Mouse (Mus musculus): ENCODE measurements around the gene Rsg1. TPM values are rescaled to one million over a fixed set of nuclear protein-coding genes. Genes with fewer than 3 reads are reported as not detected.

Rsg1 gene
- total RNA-seq, 2 experiments from 2014 or later = 4.3 to 5.1 TPM

- intact Hi-C loops (cut with DNase I) = loop anchor here (2.0 kb wide), 1 partner anchor 91 kb away; no protein-coding TSS in a partner anchor
- no peak for DNase-seq
Observed at GRCm38 (mm10) chr4:141271721-141272120, 58.0 kb downstream of the Rsg1 start.

- DNase-seq = no peak
- intact Hi-C loops (cut with DNase I) = loop anchor here (2.0 kb wide), 1 partner anchor 90 kb away; no protein-coding TSS in a partner anchor
Observed at GRCm38 (mm10) chr4:141272878-141273277, 59.1 kb downstream of the Rsg1 start.

- intact Hi-C loops (cut with DNase I) = loop anchor here (2.0 kb wide), 1 partner anchor 90 kb away; no protein-coding TSS in a partner anchor
Observed at GRCm38 (mm10) chr4:141273296-141273695, 59.5 kb downstream of the Rsg1 start.

GRCm38 (mm10) chr4:141274485-141275341, 61.0 kb downstream of the Rsg1 start:
- no peak for DNase-seq
- intact Hi-C loops (cut with DNase I) = no loop called here

More at GRCm38 (mm10) chr4:141273296-141273695, 59.5 kb downstream of the Rsg1 start:
- DNase-seq = peak; percentile 86

Other genes starting within 250 kb of the Rsg1 start
- 100 to 1,000 TPM; 237 to 241 TPM for gene Atp13a2, start 227.1 kb upstream of the Rsg1 start, total RNA-seq (2021)
- gene Mfap2, start 203.5 kb upstream of the Rsg1 start, total RNA-seq (2021) = 10 to 100 TPM; 37.0 to 39.0 TPM
- 10 to 100 TPM; 36.7 to 37.2 TPM for gene Crocc, start 153.4 kb upstream of the Rsg1 start, total RNA-seq (2021)
- gene Necap2, start 135.6 kb upstream of the Rsg1 start, total RNA-seq (2021) = 10 to 100 TPM; 36.6 to 41.4 TPM
- gene Spata21, start 125.6 kb upstream of the Rsg1 start, total RNA-seq (2021) = under 1 TPM in 1 of 2 experiments, not detected in 1; 0.40 TPM
- gene Szrd1, start 74.2 kb upstream of the Rsg1 start, total RNA-seq (2021) = 10 to 100 TPM; 54.5 to 56.8 TPM
- gene Fbxo42, start 66.0 kb upstream of the Rsg1 start, total RNA-seq (2021) = 10 to 100 TPM; 30.4 to 31.4 TPM
- gene Arhgef19, start 25.5 kb downstream of the Rsg1 start, total RNA-seq (2021) = 1 to 10 TPM; 1.8 to 2.4 TPM
- 1 to 10 TPM; 1.6 TPM for gene Epha2, start 87.3 kb downstream of the Rsg1 start, total RNA-seq (2021)
- 10 to 100 TPM; 32.5 to 35.1 TPM for gene Fam131c, start 154.3 kb downstream of the Rsg1 start, total RNA-seq (2021)
- gene Clcnka, start 184.8 kb downstream of the Rsg1 start, total RNA-seq (2021) = under 1 TPM in 1 of 2 experiments, not detected in 1; 0.60 TPM
- gene Clcnkb, start 202.1 kb downstream of the Rsg1 start, total RNA-seq (2021) = not detected
- not detected for gene Hspb7, start 206.8 kb downstream of the Rsg1 start, total RNA-seq (2021)
- gene Srarp, start 222.1 kb downstream of the Rsg1 start, total RNA-seq (2021) = 1 to 10 TPM; 1.5 to 1.8 TPM
- 10 to 100 TPM; 32.7 to 35.3 TPM for gene Zbtb17, start 230.7 kb downstream of the Rsg1 start, total RNA-seq (2021)

All from left cerebral cortex, postnatal 4 days (tissue).